Mouse (Mus musculus) megakaryocyte, embryonic 14.5 days (primary cell): Measurements from ENCODE around the gene Adsl.

Source experiments
- FLI1 ChIP-seq: IDR thresholded peaks from 2 replicates; pipeline ENCODE4 v1.6.1; 2012; ENCODE audit warnings: low read length, inconsistent platforms, mixed read lengths
- GATA1 ChIP-seq: IDR thresholded peaks from 3 replicates; pipeline ENCODE4 v1.6.1; 2012; ENCODE audit warnings: mixed read lengths, low read length, inconsistent platforms, borderline replicate concordance

DNA sequence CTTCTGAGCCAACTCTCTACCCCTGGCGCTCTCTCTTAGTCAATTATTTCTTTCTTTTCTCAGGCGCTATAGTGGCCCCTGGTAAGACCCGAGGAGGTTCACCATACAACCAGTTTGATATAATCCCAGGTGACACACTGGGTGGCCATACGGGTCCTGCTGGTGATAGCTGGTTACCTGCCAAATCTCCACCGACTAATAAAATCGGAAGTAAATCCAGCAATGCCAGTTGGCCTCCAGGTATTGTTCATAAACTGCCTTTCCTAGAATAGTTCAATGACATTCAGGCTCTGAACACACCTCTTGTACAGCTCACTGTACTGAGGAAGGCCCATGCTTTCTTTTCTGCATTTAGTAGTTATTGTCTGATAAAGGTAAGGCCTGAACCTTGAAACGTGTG, 31.7 kb upstream of the Adsl start:
- TF ChIP-seq GATA1: no peak
- TF ChIP-seq FLI1: no peak
